Mouse (Mus musculus) spleen, adult 2 months (tissue): ENCODE measurements around the gene Usp30.

ENCODE experiments used
- CTCF ChIP-seq: fragments of 200-500 bp; IDR thresholded peaks from 2 replicates; pipeline ENCODE4 v1.5.1; 2011; ENCODE audit warnings: mild to moderate bottlenecking, inconsistent platforms; ENCODE audit not compliant: insufficient read depth, insufficient read length, insufficient replicate concordance; ENCODE audit errors: extremely low read depth
- POLR2A ChIP-seq: fragments of 200-500 bp; IDR thresholded peaks from 2 replicates; pipeline ENCODE4 v1.6.1; 2011; ENCODE audit warnings: low read depth, low read length, inconsistent platforms

DNA sequence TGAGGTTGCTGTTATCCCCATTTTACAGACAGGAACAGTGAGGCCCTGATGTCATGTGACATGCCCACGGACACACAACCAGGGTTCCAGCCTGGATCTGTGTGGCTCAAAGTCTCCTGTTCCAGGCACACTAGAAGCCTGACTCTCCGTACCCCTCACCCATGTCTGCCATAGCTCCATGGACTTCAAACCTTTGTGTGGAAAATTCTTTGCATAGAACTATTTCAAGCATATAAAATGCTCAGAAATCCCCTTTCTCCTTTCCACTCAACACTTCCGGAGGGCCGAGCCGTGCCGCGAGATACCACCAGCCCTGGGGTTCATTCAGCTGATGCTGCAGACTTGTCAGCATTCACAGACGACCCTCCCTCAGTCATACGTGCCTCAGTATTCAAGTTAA is 2.3 kb downstream of the Usp30 start:
- no peak for TF ChIP-seq POLR2A
- no peak for TF ChIP-seq CTCF
